Mouse (Mus musculus): Measurements from ENCODE around the gene C8a.

Gene C8a

GRCm38 (mm10) chr4:104876323-104876722, at the start of gene C8a:
Gene C8a, minus strand, starts transcription at chr4:104876398.
- no peak for DNase-seq (ENCODE audit: low read depth, low spot score)

GRCm38 (mm10) chr4:104925383-104925782, 49.2 kb upstream of the C8a start:
- DNase-seq (ENCODE audit: low read depth, low spot score) = no peak

- no peak for DNase-seq (ENCODE audit: low read depth, low spot score)
Measured at GRCm38 (mm10) chr4:104918017-104918416, 41.8 kb upstream of the C8a start.

GRCm38 (mm10) chr4:104914711-104915247, 38.6 kb upstream of the C8a start:
- peak; percentile 31 for DNase-seq (ENCODE audit: low read depth, low spot score)

- no peak for DNase-seq (ENCODE audit: low read depth, low spot score)
Measured at GRCm38 (mm10) chr4:104913291-104914129, 37.3 kb upstream of the C8a start, which contains the start of gene Fyb2. Gene Fyb2, plus strand, starts transcription at chr4:104913456.

GRCm38 (mm10) chr4:104911685-104912084, 35.5 kb upstream of the C8a start:
- DNase-seq (ENCODE audit: low read depth, low spot score) = peak; percentile 66

- DNase-seq (ENCODE audit: low read depth, low spot score) = no peak
Measured at GRCm38 (mm10) chr4:104905049-104905448, 28.9 kb upstream of the C8a start.

GRCm38 (mm10) chr4:104902836-104903235, 26.6 kb upstream of the C8a start:
- no peak for DNase-seq (ENCODE audit: low read depth, low spot score)

GRCm38 (mm10) chr4:104894004-104894734, 18.0 kb upstream of the C8a start:
- DNase-seq (ENCODE audit: low read depth, low spot score) = peak; percentile 91

- no peak for DNase-seq (ENCODE audit: low read depth, low spot score)
Measured at GRCm38 (mm10) chr4:104893588-104893987, 17.4 kb upstream of the C8a start.

- no peak for DNase-seq (ENCODE audit: low read depth, low spot score)
Measured at GRCm38 (mm10) chr4:104891708-104892107, 15.5 kb upstream of the C8a start.

GRCm38 (mm10) chr4:104888499-104889262, 12.5 kb upstream of the C8a start:
- DNase-seq (ENCODE audit: low read depth, low spot score) = no peak

GRCm38 (mm10) chr4:104887486-104887885, 11.3 kb upstream of the C8a start:
- DNase-seq (ENCODE audit: low read depth, low spot score) = no peak

- no peak for DNase-seq (ENCODE audit: low read depth, low spot score)
Measured at GRCm38 (mm10) chr4:104875832-104876231, 366 bp downstream of the C8a start.

- DNase-seq (ENCODE audit: low read depth, low spot score) = no peak
Measured at GRCm38 (mm10) chr4:104870196-104870595, 6.0 kb downstream of the C8a start.

- DNase-seq (ENCODE audit: low read depth, low spot score) = no peak
Measured at GRCm38 (mm10) chr4:104869581-104869980, 6.6 kb downstream of the C8a start.

- DNase-seq (ENCODE audit: low read depth, low spot score) = no peak
Measured at GRCm38 (mm10) chr4:104864397-104864796, 11.8 kb downstream of the C8a start.

- DNase-seq (ENCODE audit: low read depth, low spot score) = no peak
Measured at GRCm38 (mm10) chr4:104861241-104861640, 15.0 kb downstream of the C8a start.

- DNase-seq (ENCODE audit: low read depth, low spot score) = no peak
Measured at GRCm38 (mm10) chr4:104857823-104858222, 18.4 kb downstream of the C8a start.

- DNase-seq (ENCODE audit: low read depth, low spot score) = no peak
Measured at GRCm38 (mm10) chr4:104857029-104857428, 19.2 kb downstream of the C8a start, which contains the start of gene Gm17662. Gene Gm17662, plus strand, starts transcription at chr4:104857329.

- no peak for DNase-seq (ENCODE audit: low read depth, low spot score)
Measured at GRCm38 (mm10) chr4:104855216-104855615, 21.0 kb downstream of the C8a start.

GRCm38 (mm10) chr4:104843546-104843945, 32.7 kb downstream of the C8a start:
- no peak for DNase-seq (ENCODE audit: low read depth, low spot score)
